Mouse (Mus musculus) forebrain, embryonic 14.5 days (tissue): ENCODE measurements at regions not wholly inside any gene's neighbourhood (a gene's known extent, or its start where the extent isn't known, plus 50 kb on each side); places are given as distances from the start of the nearest gene placed in this dataset.
A peak's percentile ranks its signal among the peaks of the same experiment; 100 is the strongest.
"Not testable (repeated sequence)": the region's sequence is repeated elsewhere in the genome, so short reads cannot be mapped to it uniquely, and the experiment has no call there.

ENCODE experiments used
- ATAC-seq: fragments of 200-750 bp; cut with Nextera tagmentation; 2 replicates; pipeline ENCODE4 v1.8.0; 2017; ENCODE audit warnings: mild to moderate bottlenecking, moderate library complexity
- DNase-seq: peaks from one replicate; pipeline ENCODE4 v3.0.0-alpha.2; 2015; ENCODE audit warnings: low spot score
- H3K27ac ChIP-seq: fragments of 300-500 bp; sonication (generic); 2 replicates; pipeline ENCODE4 v1.5.1; 2014; ENCODE audit warnings: low read depth, mild to moderate bottlenecking, control low read depth, low read length, moderate library complexity
- H3K27me3 ChIP-seq: fragments of 300-500 bp; sonication (generic); replicated peaks from 2 replicates; pipeline ENCODE4 v1.6.1; 2014; ENCODE audit warnings: low read length, control low read depth, mixed read lengths; ENCODE audit not compliant: control insufficient read depth, insufficient read depth
- H3K36me3 ChIP-seq: fragments of 300-500 bp; sonication (generic); 2 replicates; pipeline ENCODE4 v1.6.1; 2014; ENCODE audit warnings: low read length, control low read depth; ENCODE audit not compliant: control insufficient read depth, insufficient read depth
- H3K4me1 ChIP-seq: fragments of 300-500 bp; sonication (generic); 2 replicates; pipeline ENCODE4 v1.6.1; 2014; ENCODE audit warnings: antibody characterized with exemption, low read length, control low read depth; ENCODE audit not compliant: control insufficient read depth, insufficient read depth
- H3K4me2 ChIP-seq: fragments of 300-500 bp; sonication (generic); 2 replicates; pipeline ENCODE4 v1.6.1; 2014; ENCODE audit warnings: mild to moderate bottlenecking, control low read depth, low read length
- H3K4me3 ChIP-seq: fragments of 300-500 bp; sonication (generic); 2 replicates; pipeline ENCODE4 v1.5.1; 2014; ENCODE audit warnings: low read depth, low read length, control low read depth
- H3K9ac ChIP-seq: fragments of 300-500 bp; sonication (generic); 2 replicates; pipeline ENCODE4 v1.6.1; 2014; ENCODE audit warnings: mild to moderate bottlenecking, low read length, control low read depth, moderate library complexity
- H3K9me3 ChIP-seq: fragments of 300-500 bp; sonication (generic); replicated peaks from 2 replicates; pipeline ENCODE4 v1.6.1; 2016; ENCODE audit warnings: low read length, control low read depth, mixed read lengths; ENCODE audit not compliant: control insufficient read depth
- WGBS: fragments of 180-500 bp; shearing (Covaris S2); extraction: QIAGEN DNeasy Blood & Tissue Kit; methylation state at CpG from one replicate; pipeline ENCODE4 v1.1.7; 2014; 5-methylcytosine and 5-hydroxymethylcytosine counted together

DNA sequence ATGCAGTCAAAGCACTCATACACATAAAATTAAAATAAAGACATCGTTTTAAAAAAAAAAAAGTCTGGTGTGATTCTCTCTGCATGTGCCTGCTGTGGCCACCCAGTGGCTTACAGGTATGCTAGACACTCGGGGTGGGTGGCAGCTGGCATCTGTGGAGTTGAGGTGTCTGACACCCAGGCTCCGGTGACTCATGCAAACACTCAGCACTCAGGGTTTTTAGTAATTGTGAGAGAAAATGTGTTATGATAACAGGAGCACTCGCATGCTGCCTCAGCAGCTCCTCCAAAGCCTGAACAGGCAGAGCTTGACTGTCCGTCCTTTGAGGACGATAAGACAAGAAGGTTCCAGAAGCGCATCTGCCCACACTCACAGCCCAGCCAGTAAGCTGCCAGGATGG is 159.0 kb upstream of the A430005L14Rik start:
- Histone ChIP-seq H3K9me3 (no peaks in the 10 kb centered on the region), H3K36me3 (no peaks in the 10 kb centered on the region), H3K27me3 (no peaks in the 10 kb centered on the region), H3K4me1 (no peaks in the 10 kb centered on the region), H3K4me3 (no peak overlapping the region), H3K4me2 (no peak overlapping the region), H3K9ac (no peak overlapping the region), H3K27ac (no peak overlapping the region)
- WGBS, result 87% methylated on average over 7 of the region's 7 CpGs
- ATAC-seq (no peak), DNase-seq (no peak)

DNA sequence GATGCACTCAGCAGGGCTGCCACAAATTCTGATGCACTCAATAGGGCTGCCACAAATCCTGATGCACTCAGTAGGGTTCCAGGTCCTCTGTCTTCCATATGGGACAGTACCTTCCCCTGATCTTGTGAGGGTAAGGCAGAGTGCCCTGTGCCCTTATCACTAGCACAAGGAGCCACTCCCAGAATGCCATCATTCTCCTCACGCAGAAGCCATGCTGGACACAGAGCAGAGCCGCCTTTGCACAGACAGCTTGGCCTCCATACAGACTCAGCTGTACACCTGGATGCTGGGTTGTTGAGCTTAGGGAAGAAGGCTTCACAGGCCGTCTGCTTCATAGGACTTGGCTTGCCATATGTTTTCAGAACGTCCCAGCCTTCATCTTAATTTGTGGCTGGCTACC is 151.3 kb upstream of the A430005L14Rik start:
- Histone ChIP-seq H3K36me3 (no peaks in the 10 kb centered on the region), H3K4me1 (peaks cover 10% of the 10 kb centered on the region), H3K27ac (peak overlapping the region; percentile 62; the same call in 1 of the 2 replicates), H3K4me3 (no peak overlapping the region), H3K4me2 (peak overlapping the region; percentile 42), H3K27me3 (no peaks in the 10 kb centered on the region), H3K9ac (no peak overlapping the region), H3K9me3 (no peaks in the 10 kb centered on the region)
- WGBS, result 29% methylated on average over 4 of the region's 4 CpGs
- no peak for DNase-seq
- ATAC-seq, result 0 out of 2 replicates have a peak, but pooled peaks have one; percentile 18

- no peaks in the 10 kb centered on the region for H3K36me3 ChIP-seq
- 0 out of 2 replicates have a peak overlapping the region, but pooled peaks have one; percentile 3 for H3K4me3 ChIP-seq
- H3K27me3 ChIP-seq, result no peaks in the 10 kb centered on the region
- ATAC-seq (peak; percentile 68), DNase-seq (peak; percentile 71)
- WGBS, result under 1% methylated on average over 10 of the region's 10 CpGs
- peaks cover 10% of the 10 kb centered on the region for H3K4me1 ChIP-seq
- H3K27ac ChIP-seq, result peak overlapping the region; percentile 62; the same call in 1 of the 2 replicates
- H3K9ac ChIP-seq, result peak overlapping the region; percentile 6; the same call in 1 of the 2 replicates
- H3K9me3 ChIP-seq, result no peaks in the 10 kb centered on the region
- peak overlapping the region; percentile 42 for H3K4me2 ChIP-seq
Observed at GRCm38 (mm10) chr4:153806180-153806692, 150.8 kb upstream of the A430005L14Rik start.

- peak overlapping the region; percentile 62; the same call in 1 of the 2 replicates for H3K27ac ChIP-seq
- H3K4me2 ChIP-seq, result peak overlapping the region; percentile 42
- no peak overlapping the region for H3K4me3 ChIP-seq
- peak; percentile 27; the same call in 1 of the 2 replicates for ATAC-seq
- peak; percentile 69 for DNase-seq
- H3K36me3 ChIP-seq, result no peaks in the 10 kb centered on the region
- no peaks in the 10 kb centered on the region for H3K9me3 ChIP-seq
- peaks cover 10% of the 10 kb centered on the region for H3K4me1 ChIP-seq
- H3K27me3 ChIP-seq, result no peaks in the 10 kb centered on the region
- WGBS, result 11% methylated on average over 10 of the region's 10 CpGs
- H3K9ac ChIP-seq, result peak overlapping the region; percentile 6; the same call in 1 of the 2 replicates
Observed at GRCm38 (mm10) chr4:153806820-153807436, 150.1 kb upstream of the A430005L14Rik start.

DNA sequence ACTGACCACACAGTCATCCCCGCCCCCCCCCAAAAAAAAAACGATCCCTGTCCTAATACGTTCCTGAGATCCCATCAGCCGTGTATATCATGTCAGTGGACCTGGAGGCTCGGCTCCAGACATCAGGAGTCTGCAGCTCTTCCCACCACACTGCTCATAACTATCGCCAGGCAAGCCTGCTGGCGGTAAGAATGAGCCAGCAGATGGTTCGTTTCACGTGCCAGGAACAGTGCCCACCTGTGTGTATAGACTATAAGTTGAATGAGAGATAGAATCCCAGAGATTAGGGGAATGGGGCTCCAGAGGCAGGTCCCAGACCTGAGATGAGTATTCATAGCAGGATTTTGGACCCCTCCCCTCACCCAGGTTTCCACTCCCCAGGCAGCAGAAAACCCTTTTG is 144.2 kb upstream of the A430005L14Rik start:
- Histone ChIP-seq H3K27me3 (no peaks in the 10 kb centered on the region), H3K4me2 (no peak overlapping the region), H3K27ac (no peak overlapping the region), H3K9ac (no peak overlapping the region), H3K4me3 (no peak overlapping the region), H3K9me3 (no peaks in the 10 kb centered on the region), H3K36me3 (no peaks in the 10 kb centered on the region), H3K4me1 (no peaks in the 10 kb centered on the region)
- DNase-seq, result no peak
- no peak for ATAC-seq
- WGBS, result 90% methylated on average over 9 of the region's 9 CpGs

GRCm38 (mm10) chr4:153827914-153828313 is 129.1 kb upstream of the A430005L14Rik start:
- Histone ChIP-seq H3K4me3 (no peak overlapping the region), H3K27me3 (no peaks in the 10 kb centered on the region), H3K9me3 (no peaks in the 10 kb centered on the region), H3K4me2 (no peak overlapping the region), H3K4me1 (no peaks in the 10 kb centered on the region), H3K9ac (no peak overlapping the region), H3K27ac (no peak overlapping the region), H3K36me3 (no peaks in the 10 kb centered on the region)
- ATAC-seq (no peak), DNase-seq (no peak)
- WGBS, result 44% methylated on average over 9 of the region's 9 CpGs

DNA sequence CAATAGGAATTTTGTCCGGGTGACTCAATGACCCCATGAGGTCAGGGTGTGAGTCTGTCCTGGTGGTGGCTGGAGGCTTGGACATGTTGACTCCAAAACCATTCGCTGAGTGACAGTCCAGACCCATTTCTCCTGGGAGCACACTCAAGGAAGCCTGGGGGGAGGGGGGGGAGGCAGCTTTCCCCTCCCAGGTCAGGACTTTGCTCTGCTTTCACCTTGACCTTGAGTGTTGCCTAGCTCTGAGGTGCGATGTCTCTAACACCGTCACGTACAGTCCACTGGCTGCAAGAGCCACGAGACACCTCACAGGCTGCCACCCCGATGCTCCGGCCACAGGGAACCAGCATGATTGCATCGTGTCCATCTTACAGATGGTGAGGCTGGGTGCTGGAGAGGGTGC is 127.3 kb upstream of the A430005L14Rik start:
- no peak for DNase-seq
- Histone ChIP-seq H3K4me3 (no peak overlapping the region), H3K9me3 (no peaks in the 10 kb centered on the region), H3K36me3 (no peaks in the 10 kb centered on the region), H3K4me2 (no peak overlapping the region), H3K9ac (no peak overlapping the region), H3K27ac (no peak overlapping the region), H3K27me3 (no peaks in the 10 kb centered on the region), H3K4me1 (no peaks in the 10 kb centered on the region)
- WGBS, result 94% methylated on average over 9 of the region's 9 CpGs
- ATAC-seq, result no peak

DNA sequence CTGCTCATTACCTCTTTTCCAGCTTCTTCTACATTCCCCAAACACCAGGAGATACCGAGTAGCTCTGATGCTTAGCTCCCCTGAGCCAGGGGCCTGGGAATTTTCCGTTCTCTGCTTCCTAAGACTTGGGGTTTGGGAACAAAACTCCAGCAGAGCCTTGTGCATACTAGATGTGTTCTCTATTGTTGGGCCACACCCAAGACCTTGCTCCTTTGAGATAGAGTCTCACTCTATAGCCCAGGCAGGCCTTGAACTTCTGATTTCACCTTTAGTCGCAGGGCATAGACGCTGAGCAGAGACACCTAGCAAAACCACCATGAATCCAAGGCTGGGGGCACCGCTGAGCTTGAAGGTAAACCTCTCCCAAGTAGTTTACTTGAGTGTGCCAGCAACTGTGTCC is 126.5 kb upstream of the A430005L14Rik start:
- 87% methylated on average over 5 of the region's 5 CpGs for WGBS
- ATAC-seq (no peak), DNase-seq (no peak)
- Histone ChIP-seq H3K9ac (no peak overlapping the region), H3K27me3 (no peaks in the 10 kb centered on the region), H3K4me1 (no peaks in the 10 kb centered on the region), H3K9me3 (no peaks in the 10 kb centered on the region), H3K27ac (no peak overlapping the region), H3K36me3 (no peaks in the 10 kb centered on the region), H3K4me2 (no peak overlapping the region), H3K4me3 (no peak overlapping the region)

- not testable (repeated sequence) for ATAC-seq, H3K27ac ChIP-seq, H3K27me3 ChIP-seq, H3K9ac ChIP-seq, H3K9me3 ChIP-seq, H3K36me3 ChIP-seq, H3K4me2 ChIP-seq, H3K4me1 ChIP-seq, H3K4me3 ChIP-seq, DNase-seq
- WGBS, result 86% methylated on average over 6 of the region's 11 CpGs
Observed at GRCm38 (mm10) chr4:153831251-153831650, 125.8 kb upstream of the A430005L14Rik start.
